Mouse (Mus musculus) ES-E14 (cell line): ENCODE data around the gene Cdipt. TPM values are rescaled to one million over a fixed set of nuclear protein-coding genes. Genes with fewer than 3 reads are reported as not detected.

Source experiments
- DNase-seq: peaks from one replicate; pipeline ENCODE4 v3.0.0-alpha.2; 2013; ENCODE audit warnings: low read depth, low spot score
- H3K27ac ChIP-seq: 2 replicates; pipeline ENCODE4 v1.5.1; 2012; ENCODE audit warnings: low read depth, mild to moderate bottlenecking, low read length, moderate library complexity, mixed read lengths; ENCODE audit not compliant: poor library complexity, insufficient read depth, severe bottlenecking
- H3K36me3 ChIP-seq: 2 replicates; pipeline ENCODE4 v1.6.1; 2012; ENCODE audit warnings: mild to moderate bottlenecking, low read length, moderate library complexity, mixed read lengths; ENCODE audit not compliant: control insufficient read depth, poor library complexity, insufficient read depth, severe bottlenecking
- H3K4me1 ChIP-seq, 2 experiments: fragments of 150-350 bp in 1 of 2; sonication (generic) in 1 of 2; 2 replicates each; pipeline ENCODE4 v1.6.1; 2012; ENCODE audit warnings: low read length in 2 of 2, mild to moderate bottlenecking in 1 of 2, mixed read lengths in 1 of 2; ENCODE audit not compliant: control insufficient read depth in 2 of 2, insufficient read depth in 2 of 2, poor library complexity in 1 of 2
- H3K4me3 ChIP-seq, 2 experiments: fragments of 150-350 bp in 1 of 2; sonication (generic) in 1 of 2; 2 replicates each; pipeline ENCODE4 v1.5.1; 2012; ENCODE audit warnings: low read length in 2 of 2, low read depth in 1 of 2, mild to moderate bottlenecking in 1 of 2, mixed read lengths in 1 of 2; ENCODE audit not compliant: insufficient read depth in 1 of 2, poor library complexity in 1 of 2, severe bottlenecking in 1 of 2
- H3K9ac ChIP-seq: 2 replicates; pipeline ENCODE4 v1.6.1; 2012; ENCODE audit warnings: low read depth, mild to moderate bottlenecking, low read length, mixed read lengths; ENCODE audit not compliant: poor library complexity, insufficient read depth, severe bottlenecking
- H3K9me3 ChIP-seq: fragments of 150-350 bp; sonication (generic); 2 replicates; pipeline ENCODE4 v1.6.1; 2012; ENCODE audit warnings: low read depth, mild to moderate bottlenecking, low read length; ENCODE audit not compliant: control insufficient read depth, insufficient read depth
- CHD2 ChIP-seq: IDR thresholded peaks from 2 replicates; pipeline ENCODE4 v1.6.1; 2014; ENCODE audit warnings: mild to moderate bottlenecking, low read depth, low read length, inconsistent platforms
- HCFC1 ChIP-seq: IDR thresholded peaks from 2 replicates; pipeline ENCODE4 v1.6.1; 2012; ENCODE audit warnings: low read length, inconsistent platforms, borderline replicate concordance; ENCODE audit not compliant: insufficient read depth
- MAFK ChIP-seq: IDR thresholded peaks from 2 replicates; pipeline ENCODE4 v1.6.1; 2014; ENCODE audit warnings: mild to moderate bottlenecking, low read depth, low read length, inconsistent platforms; ENCODE audit not compliant: insufficient read depth
- ZC3H11A ChIP-seq: IDR thresholded peaks from 2 replicates; pipeline ENCODE4 v1.6.1; 2012; ENCODE audit warnings: low read depth, mild to moderate bottlenecking, inconsistent platforms, low read length, borderline replicate concordance
- ZNF384 ChIP-seq: IDR thresholded peaks from 2 replicates; pipeline ENCODE4 v1.6.1; 2012; ENCODE audit warnings: low read depth, low read length, inconsistent platforms
- in situ Hi-C, 2 experiments: fragments of 600-800 bp; cut with MboI; formaldehyde crosslinking; loops; one replicate each; pipeline ENCODE4 v1.15.1; 2025; ENCODE audit warnings: low sequenced_read_pairs in 2 of 2, inconsistent platforms in 1 of 2; ENCODE audit not compliant: unreplicated experiment in 2 of 2
- total RNA-seq: library from RNA; depleted of rRNA; stranded (reverse); fragments of 300-350 nt; gene quantifications from 2 replicates; pipeline ENCODE4 v1.2.3, GENCODE M21; 2012

Gene Cdipt
- total RNA-seq, 1 experiment: 106 TPM

DNA sequence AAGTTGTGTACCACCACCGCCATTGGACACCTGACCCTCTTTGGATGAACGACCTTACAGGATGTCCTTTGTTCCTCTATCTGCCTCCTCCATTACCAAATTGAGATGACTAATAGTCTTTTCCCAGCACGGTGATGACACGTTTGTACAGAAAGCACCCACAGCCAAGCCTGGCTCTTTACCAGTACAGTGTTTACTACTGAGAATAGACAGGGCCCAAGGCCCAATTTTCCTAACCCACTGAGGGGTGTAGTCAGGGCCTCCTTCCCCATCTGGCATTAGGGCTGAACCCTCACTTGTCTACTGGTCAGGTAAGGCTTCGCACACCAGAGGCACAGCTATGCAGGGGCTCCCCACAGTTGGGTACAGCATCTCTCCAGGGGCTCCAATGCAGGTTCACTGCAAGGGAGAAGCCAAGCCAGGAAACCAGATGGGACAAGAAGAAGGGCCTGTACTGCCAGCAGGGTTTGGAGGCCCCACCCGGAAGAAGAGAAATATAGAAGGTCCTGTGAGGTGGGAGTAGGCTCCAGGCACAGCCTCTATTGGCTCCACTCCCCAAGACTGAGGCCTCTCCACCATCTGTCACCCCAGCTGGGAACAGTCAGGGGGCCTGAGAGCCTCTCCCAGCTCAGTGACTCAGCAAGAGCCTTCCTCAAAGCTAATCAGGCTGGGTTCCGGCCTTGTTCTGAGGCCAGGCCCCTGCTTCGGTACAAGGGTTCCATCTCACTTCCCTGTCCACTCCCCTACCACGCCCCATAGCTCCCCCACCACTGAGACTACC lies 32.7 kb downstream of the Cdipt start:
- no peak for TF ChIP-seq ZC3H11A
- peak; percentile 86 for TF ChIP-seq MAFK
- no peak for TF ChIP-seq HCFC1
- no peak for TF ChIP-seq ZNF384
- no peak for TF ChIP-seq CHD2
- no peak overlapping the region for H3K4me3 ChIP-seq
- H3K9me3 ChIP-seq: no peaks in the 10 kb centered on the region
- in situ Hi-C loops: no loop called here
- H3K9ac ChIP-seq: peak overlapping the region; percentile 44; the same call in 1 of the 2 replicates
- DNase-seq: no peak
- H3K36me3 ChIP-seq: peaks cover 3% of the 10 kb centered on the region; the same call in 1 of the 2 replicates
- H3K4me1 ChIP-seq: peaks cover 2 to 25% of the 10 kb centered on the region in 2 experiments; a peak in 3 of 4 replicates
- peak overlapping the region; percentile 64 for H3K27ac ChIP-seq

DNA sequence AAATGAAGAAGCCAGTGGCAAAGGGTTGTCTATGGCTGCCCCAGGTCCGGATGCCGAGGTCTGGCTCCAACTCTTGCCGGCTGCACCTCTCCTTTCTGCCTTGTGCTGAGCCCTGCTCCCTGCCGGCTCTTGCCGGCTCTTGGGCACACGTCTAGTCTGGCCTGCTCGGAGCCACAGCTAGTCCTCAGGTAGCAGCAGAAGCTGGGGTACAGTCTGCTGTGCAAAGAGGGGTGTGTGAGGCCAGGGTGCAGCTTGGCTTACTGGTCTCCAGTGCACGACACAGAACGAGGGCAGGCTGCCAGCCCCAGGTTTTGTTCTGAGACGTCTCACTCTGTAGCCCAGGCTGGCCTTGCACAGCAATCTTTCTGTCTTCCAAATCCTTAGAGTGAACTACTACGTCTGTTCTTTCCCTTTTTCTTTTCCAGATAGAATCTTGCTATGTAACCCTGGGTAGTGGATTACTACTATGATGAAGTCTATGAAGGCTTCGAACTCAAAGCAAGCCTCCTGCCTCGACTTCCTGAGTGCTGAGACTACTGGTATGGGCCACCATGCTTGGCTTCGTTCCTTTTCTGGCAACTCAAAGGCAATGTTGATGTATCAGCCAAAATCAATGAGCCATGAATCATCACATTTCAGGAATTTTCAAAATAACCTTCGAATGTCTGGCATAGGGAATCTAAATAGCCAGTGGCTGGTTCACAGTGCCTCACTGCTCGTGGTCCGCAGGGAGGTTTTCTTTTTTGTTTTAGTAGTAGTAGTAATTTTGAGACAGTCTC lies 33.8 kb downstream of the Cdipt start:
- H3K36me3 ChIP-seq: peaks cover 3% of the 10 kb centered on the region
- 0 out of 2 replicates have a peak overlapping the region, but pooled peaks have one; percentile 64 for H3K27ac ChIP-seq
- no peak for DNase-seq
- TF ChIP-seq MAFK: no peak
- no peak for TF ChIP-seq ZC3H11A
- no peak for TF ChIP-seq CHD2
- no peak for TF ChIP-seq ZNF384
- TF ChIP-seq HCFC1: no peak
- no peak overlapping the region for H3K4me3 ChIP-seq
- no peaks in the 10 kb centered on the region for H3K9me3 ChIP-seq
- in situ Hi-C loops: no loop called here
- H3K9ac ChIP-seq: 0 out of 2 replicates have a peak overlapping the region, but pooled peaks have one; percentile 19
- H3K4me1 ChIP-seq: peaks cover 2 to 18% of the 10 kb centered on the region in 2 experiments; a peak in 3 of 4 replicates

DNA sequence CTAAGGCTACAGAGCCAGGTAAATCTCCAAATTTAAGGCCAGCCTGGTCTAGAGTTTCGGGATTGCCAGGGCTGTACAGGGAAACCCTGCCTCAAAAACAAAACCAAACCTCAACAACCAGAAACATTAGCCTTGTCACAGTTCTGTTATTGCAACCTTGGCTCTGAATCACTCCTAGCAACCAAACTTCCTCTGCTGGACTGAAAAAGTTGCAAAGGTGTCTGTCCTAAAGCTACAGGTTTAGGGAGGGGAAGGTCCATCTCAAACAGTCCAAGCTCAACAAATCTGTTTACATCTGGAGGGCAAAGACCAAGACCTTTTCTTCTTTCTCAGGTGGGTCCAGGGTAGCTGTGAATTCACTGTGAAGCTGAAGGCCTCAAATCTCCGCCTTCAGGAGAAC lies 35.3 kb downstream of the Cdipt start:
- in situ Hi-C loops: no loop called here
- peaks cover 12% of the 10 kb centered on the region for H3K36me3 ChIP-seq
- no peaks in the 10 kb centered on the region for H3K9me3 ChIP-seq
- H3K27ac ChIP-seq: no peak overlapping the region
- peaks cover 2 to 23% of the 10 kb centered on the region in 2 experiments; a peak in 3 of 4 replicates for H3K4me1 ChIP-seq
- no peak for TF ChIP-seq MAFK
- TF ChIP-seq ZNF384: no peak
- no peak for TF ChIP-seq ZC3H11A
- no peak for TF ChIP-seq HCFC1
- TF ChIP-seq CHD2: no peak
- H3K4me3 ChIP-seq: no peak overlapping the region
- no peak overlapping the region for H3K9ac ChIP-seq
- no peak for DNase-seq

DNA sequence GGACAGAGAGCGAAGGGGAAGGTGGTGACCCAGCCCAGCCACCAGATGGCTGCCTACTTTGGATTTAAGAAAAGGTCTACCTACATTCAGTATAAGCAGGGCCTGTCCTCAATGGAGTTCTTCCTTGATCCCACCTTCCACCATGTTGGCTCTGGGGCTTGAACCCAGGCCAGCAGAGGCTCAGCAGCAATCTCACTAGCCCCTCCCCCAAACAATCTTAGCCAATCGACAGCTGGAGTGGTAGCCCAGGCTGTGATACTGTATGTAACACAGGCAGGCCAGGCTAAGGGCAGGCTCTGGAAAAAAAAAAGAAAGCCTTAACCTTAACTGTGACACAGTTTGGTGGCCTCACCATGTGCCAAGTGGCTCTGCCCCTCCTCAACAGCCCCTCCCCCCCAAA lies 36.0 kb downstream of the Cdipt start:
- H3K36me3 ChIP-seq: peaks cover 12% of the 10 kb centered on the region
- in situ Hi-C loops: no loop called here
- H3K4me1 ChIP-seq: peaks cover 2 to 23% of the 10 kb centered on the region in 2 experiments; a peak in 3 of 4 replicates
- no peak overlapping the region for H3K9ac ChIP-seq
- no peak for DNase-seq
- H3K4me3 ChIP-seq: no peak overlapping the region
- TF ChIP-seq MAFK: no peak
- no peaks in the 10 kb centered on the region for H3K9me3 ChIP-seq
- no peak overlapping the region for H3K27ac ChIP-seq
